Mouse (Mus musculus) adrenal gland, adult (tissue): ENCODE measurements at regions not wholly inside any gene's neighbourhood (a gene's known extent, or its start where the extent isn't known, plus 50 kb on each side); places are given as distances from the start of the nearest gene placed in this dataset.
"Not testable (repeated sequence)": the region's sequence is repeated elsewhere in the genome, so short reads cannot be mapped to it uniquely, and the experiment has no call there.

Experiments
- DNase-seq, 2 experiments: peaks; one replicate each; pipeline ENCODE4 v3.0.0; 2022 to 2023; ENCODE audit warnings: low spot score in 1 of 2; ENCODE audit not compliant: inconsistent age in 2 of 2

DNA sequence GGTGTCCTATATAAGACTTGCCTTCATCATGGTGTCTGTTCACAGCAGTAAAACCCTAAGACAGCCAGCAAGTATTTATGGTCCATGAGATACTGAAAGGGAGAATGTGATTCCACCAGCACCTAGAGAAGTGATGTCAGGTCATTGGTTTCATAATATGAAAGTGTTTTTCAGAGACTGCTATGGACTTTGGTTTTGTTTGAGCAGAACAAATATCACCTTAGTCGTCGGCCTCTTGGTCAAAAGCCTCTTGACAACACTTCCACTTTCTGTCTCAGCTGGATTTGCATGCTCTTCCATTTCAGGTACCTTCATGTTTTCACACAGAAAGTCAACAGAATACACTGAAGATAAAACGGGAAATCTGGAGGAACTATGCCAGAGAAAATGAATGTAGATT, 56.7 kb upstream of the Lrrc8b start:
- no peak for DNase-seq

- not testable (repeated sequence) for DNase-seq
Observed at GRCm38 (mm10) chr5:105356393-105356792, 59.2 kb upstream of the Lrrc8b start.

GRCm38 (mm10) chr5:105354041-105354440, 60.5 kb upstream of the Gbp6 start:
- peak in 1 of 2 experiments; percentile 57 for DNase-seq

- DNase-seq, result no peak
Observed at GRCm38 (mm10) chr5:105346463-105346862, 53.0 kb upstream of the Gbp6 start.

GRCm38 (mm10) chr5:105345953-105346352, 52.5 kb upstream of the Gbp6 start:
- not testable (repeated sequence) for DNase-seq

DNA sequence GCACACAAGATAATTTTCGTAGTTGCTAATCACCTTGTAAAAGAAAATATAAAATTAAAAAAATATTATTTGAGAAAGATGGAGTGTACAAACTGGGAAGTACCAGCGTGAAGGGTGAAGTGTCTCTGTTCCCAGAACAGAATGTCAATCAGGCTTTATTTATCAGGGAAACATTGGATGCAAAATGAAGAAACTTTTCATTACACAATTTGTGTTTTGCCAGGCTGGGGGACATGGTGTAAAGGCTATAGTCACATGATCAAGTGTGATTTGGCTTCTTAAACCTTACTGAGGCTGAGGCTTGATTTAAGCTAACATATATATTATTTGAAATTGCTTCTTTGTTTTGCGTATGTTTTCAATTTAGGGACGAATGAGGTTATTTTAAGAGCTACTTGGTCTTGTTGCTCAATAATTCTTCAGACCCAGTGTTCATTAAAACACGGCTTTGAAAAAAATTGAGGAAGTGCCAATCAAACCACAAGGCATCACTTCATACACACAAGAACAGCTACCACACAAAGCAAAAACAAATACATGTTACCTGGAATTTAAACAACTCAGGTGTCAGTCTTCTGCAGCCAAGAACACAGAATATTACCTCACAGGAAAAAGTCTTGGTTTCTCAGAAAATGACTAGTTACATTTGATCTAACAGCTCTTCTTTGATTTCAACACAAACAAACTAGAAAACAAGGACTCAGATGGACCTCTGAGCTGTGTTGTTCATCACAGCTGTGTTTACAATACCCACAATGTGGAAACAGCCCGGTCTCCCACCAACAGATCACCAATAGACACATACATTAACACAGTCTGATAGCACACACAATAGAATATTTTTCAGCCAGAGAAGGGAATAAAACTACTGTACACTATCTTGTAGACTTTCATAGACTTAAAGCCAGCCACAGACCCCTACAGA, 51.6 kb upstream of the Gbp6 start:
- no peak for DNase-seq

GRCm38 (mm10) chr5:105343816-105344215, 50.3 kb upstream of the Gbp6 start:
- DNase-seq, result not testable (repeated sequence)
